Mouse (Mus musculus): ENCODE results near the gene Susd6. TPM values are rescaled to one million over a fixed set of nuclear protein-coding genes. Genes with fewer than 3 reads are reported as not detected.

The Susd6 gene
- 28.4 and 48.1 TPM in 2 replicates for polyA plus RNA-seq (2012; rRNA removed; ENCODE audit: low replicate concordance)

GRCm38 (mm10) chr12:80789849-80790694, at the start of gene Susd6:
Gene Susd6, plus strand, starts transcription at chr12:80790510.

DNA sequence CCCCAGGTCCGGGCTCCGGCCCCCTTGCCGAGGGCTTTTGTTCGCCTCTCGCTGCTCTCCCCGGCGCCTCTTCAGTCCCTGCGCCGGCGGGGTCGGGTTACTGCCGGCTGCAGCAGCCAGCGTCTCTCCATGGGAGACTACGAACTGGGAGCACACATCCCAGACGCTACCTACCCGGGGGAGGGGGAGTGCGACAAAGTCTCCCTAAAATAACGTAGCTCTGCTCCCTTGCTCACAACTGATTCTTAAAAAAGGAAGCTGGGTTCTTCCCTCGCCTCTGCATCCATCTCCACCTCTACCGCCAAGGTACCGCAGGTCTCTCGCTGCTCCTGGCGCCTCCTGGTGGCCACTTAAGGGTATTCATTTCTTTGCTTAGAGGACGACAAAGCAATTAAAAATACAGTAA, 29.9 kb upstream of the Susd6 start, which contains the start of gene Ccdc177:
Gene Ccdc177 (minus strand): TSS at position 292 of the 406 bp plus-strand sequence.

Other genes with a start within 250 kb of the Susd6 start
- 39.4 and 55.5 TPM in 2 replicates for gene Slc39a9, start 146.6 kb upstream of the Susd6 start, polyA plus RNA-seq (2012; rRNA removed; ENCODE audit: low replicate concordance)
- 25.7 and 41.2 TPM in 2 replicates for gene Erh, start 146.2 kb upstream of the Susd6 start, polyA plus RNA-seq (2012; rRNA removed; ENCODE audit: low replicate concordance)
- 0.03 and 1.6 TPM in 2 replicates for gene Plekhd1, start 97.9 kb upstream of the Susd6 start, polyA plus RNA-seq (2012; rRNA removed; ENCODE audit: low replicate concordance)
- gene Ccdc177, start 29.8 kb upstream of the Susd6 start, polyA plus RNA-seq (2012; rRNA removed; ENCODE audit: low replicate concordance): 0.05 TPM in 1 of 2 replicates, not detected in the other
- gene Srsf5, start 155.0 kb downstream of the Susd6 start, polyA plus RNA-seq (2012; rRNA removed; ENCODE audit: low replicate concordance): 305 and 392 TPM in 2 replicates
- gene Slc10a1, start 178.2 kb downstream of the Susd6 start, polyA plus RNA-seq (2012; rRNA removed; ENCODE audit: low replicate concordance): 0.22 TPM in 1 of 2 replicates, not detected in the other
- 68.6 and 145 TPM in 2 replicates for gene Smoc1, start 236.3 kb downstream of the Susd6 start, polyA plus RNA-seq (2012; rRNA removed; ENCODE audit: low replicate concordance)

Measured in subcutaneous adipose tissue, adult 2 months (tissue).